Mouse (Mus musculus): ENCODE results near the gene Rftn1.

DNA sequence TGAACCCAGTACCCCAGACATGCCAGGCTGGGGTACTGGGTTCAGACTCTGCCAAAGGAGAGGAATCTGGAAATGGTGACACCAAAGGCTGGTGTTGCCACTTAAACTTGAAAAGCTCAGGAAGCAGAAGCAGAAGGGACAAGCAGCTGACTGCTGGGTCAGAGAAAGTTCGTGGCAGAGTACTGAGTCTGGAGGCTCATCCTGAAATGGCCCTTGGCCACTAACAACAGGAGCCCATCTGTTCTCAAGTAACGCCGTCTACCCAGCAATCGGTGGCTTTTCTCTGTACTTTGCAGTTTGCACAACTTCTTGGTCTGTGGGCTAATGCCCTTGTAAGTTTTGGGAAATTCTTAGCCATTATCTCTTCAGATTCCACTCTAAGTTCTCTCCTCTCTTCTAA lies 60.1 kb downstream of the Rftn1 start:
- TF ChIP-seq CTCF (IDR thresholded peaks at IDR 0.05; ENCODE audit: borderline replicate concordance, control insufficient read depth, extremely low read depth, insufficient read depth, low read length, poor library complexity) (no peak), POLR2A (IDR thresholded peaks at IDR 0.05; ENCODE audit: control insufficient read depth, extremely low read depth, insufficient read depth, low read length, poor library complexity) (no peak)

Measured in thymus, adult 2 months (tissue).